Mouse (Mus musculus): Measurements from ENCODE around the gene Shtn1. TPM values are rescaled to one million over a fixed set of nuclear protein-coding genes. Genes with fewer than 3 reads are reported as not detected.
A peak's percentile ranks its signal among the peaks of the same experiment; 100 is the strongest.

Gene Shtn1
- 41.4 and 52.8 TPM in 2 replicates for polyA plus RNA-seq (2015; fragmentation: Nextera tagmentation; extraction: Ambion mirVana)

DNA sequence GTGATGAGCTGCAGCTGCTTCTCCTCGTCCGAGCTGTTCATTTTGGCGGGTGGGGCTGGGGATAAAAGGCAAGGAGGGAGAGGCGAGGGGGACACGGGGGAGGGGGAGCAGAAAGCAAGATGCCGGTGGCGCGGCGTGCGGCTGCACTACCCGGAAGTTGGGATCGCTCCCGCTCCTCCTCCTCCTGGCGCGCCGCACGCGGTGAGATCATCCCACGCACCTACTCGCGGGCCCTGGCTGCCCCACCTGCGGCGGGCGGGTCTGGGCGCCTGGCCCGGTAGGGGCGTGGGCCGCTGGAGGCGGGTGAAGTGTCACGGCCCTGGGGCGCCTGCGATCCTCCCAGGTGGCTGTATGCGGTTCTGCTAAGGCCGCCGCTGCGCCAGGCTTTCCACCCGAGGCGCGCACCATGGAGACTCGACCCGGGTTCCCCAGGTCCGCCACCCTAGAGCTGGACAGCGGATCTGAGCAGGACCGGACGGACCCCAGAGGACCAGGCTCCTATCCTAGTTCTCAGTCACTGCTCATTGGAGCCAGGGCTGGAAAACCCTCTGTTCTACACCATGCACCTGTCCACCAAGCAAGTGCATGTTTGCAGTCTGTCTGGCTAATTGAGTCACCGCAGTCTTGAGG, at the start of gene Shtn1:
Gene Shtn1, minus strand, starts transcription at position 629 of the 630 bp plus-strand sequence.
- WGBS, result under 1% methylated on average over 33 of the region's 46 CpGs
- H3K4me1 ChIP-seq (replicated peaks), result peaks cover 21% of the 10 kb centered on the region
- peak within 1 kb of the TSS; percentile 77 for H3K9ac ChIP-seq
- H3K36me3 ChIP-seq, result no peaks in the 10 kb centered on the region
- H3K27ac ChIP-seq (replicated peaks), result peak within 1 kb of the TSS; percentile 74
- H3K27me3 ChIP-seq, result peaks cover 14% of the 10 kb centered on the region; the same call in 1 of the 2 replicates
- H3K9me3 ChIP-seq, result no peaks in the 10 kb centered on the region
- H3K4me2 ChIP-seq, result peak within 1 kb of the TSS; percentile 73
- ATAC-seq (ENCODE audit: low FRiP score, low read depth), result peak; percentile 92
- peak within 1 kb of the TSS; percentile 52 for H3K4me3 ChIP-seq

DNA sequence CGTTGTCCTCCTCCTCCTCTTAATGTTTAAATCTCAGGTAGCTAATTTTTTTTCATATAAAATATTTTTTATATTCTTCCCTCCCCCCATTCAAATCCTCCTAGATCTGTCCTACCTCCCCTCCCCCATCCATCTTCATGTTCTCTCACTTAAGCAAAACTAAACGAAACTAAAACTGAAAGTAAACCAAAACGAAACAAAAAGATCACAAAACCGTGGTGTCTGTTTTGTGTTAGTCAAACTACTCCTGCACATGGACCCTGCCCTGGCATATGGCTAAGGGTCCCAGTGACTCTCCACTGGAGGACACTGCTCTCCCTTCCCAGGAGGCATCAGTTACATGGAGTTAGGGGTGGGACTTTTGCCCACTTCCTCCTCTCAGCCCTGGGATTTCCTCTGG, 38.3 kb upstream of the Shtn1 start:
- H3K27ac ChIP-seq (replicated peaks), result no peak overlapping the region
- H3K4me1 ChIP-seq (replicated peaks), result no peaks in the 10 kb centered on the region
- 81% methylated on average over 4 of the region's 4 CpGs for WGBS
- H3K4me3 ChIP-seq, result no peak overlapping the region
- no peak overlapping the region for H3K9ac ChIP-seq
- no peaks in the 10 kb centered on the region for H3K9me3 ChIP-seq
- H3K27me3 ChIP-seq, result no peaks in the 10 kb centered on the region
- no peak for ATAC-seq (ENCODE audit: low FRiP score, low read depth)
- H3K36me3 ChIP-seq, result no peaks in the 10 kb centered on the region
- no peak overlapping the region for H3K4me2 ChIP-seq

- Histone ChIP-seq H3K4me2 (no peak overlapping the region), H3K36me3 (no peaks in the 10 kb centered on the region), H3K9ac (no peak overlapping the region), H3K4me1 (replicated peaks) (no peaks in the 10 kb centered on the region), H3K9me3 (no peaks in the 10 kb centered on the region), H3K27me3 (no peaks in the 10 kb centered on the region), H3K27ac (replicated peaks) (no peak overlapping the region), H3K4me3 (no peak overlapping the region)
- WGBS, result 63% methylated on average over 1 of the region's 1 CpGs
- no peak for ATAC-seq (ENCODE audit: low FRiP score, low read depth)
Measured at GRCm38 (mm10) chr19:59109937-59110336, 34.0 kb upstream of the Shtn1 start.

GRCm38 (mm10) chr19:59098315-59098714, 22.4 kb upstream of the Shtn1 start:
- no peak for ATAC-seq (ENCODE audit: low FRiP score, low read depth)
- 73% methylated on average over 1 of the region's 1 CpGs for WGBS
- Histone ChIP-seq H3K27me3 (no peaks in the 10 kb centered on the region), H3K4me2 (no peak overlapping the region), H3K27ac (replicated peaks) (no peak overlapping the region), H3K9me3 (0 out of 2 replicates have a peak, but pooled peaks cover 3% of the 10 kb centered on the region), H3K36me3 (no peaks in the 10 kb centered on the region), H3K4me3 (no peak overlapping the region), H3K4me1 (replicated peaks) (no peaks in the 10 kb centered on the region), H3K9ac (no peak overlapping the region)

GRCm38 (mm10) chr19:59092295-59092694, 16.4 kb upstream of the Shtn1 start:
- no peaks in the 10 kb centered on the region for H3K27me3 ChIP-seq
- H3K36me3 ChIP-seq, result no peaks in the 10 kb centered on the region
- no peaks in the 10 kb centered on the region for H3K4me1 ChIP-seq (replicated peaks)
- H3K4me2 ChIP-seq, result no peak overlapping the region
- ATAC-seq (ENCODE audit: low FRiP score, low read depth), result no peak
- H3K9ac ChIP-seq, result no peak overlapping the region
- H3K9me3 ChIP-seq, result no peaks in the 10 kb centered on the region
- H3K27ac ChIP-seq (replicated peaks), result no peak overlapping the region
- H3K4me3 ChIP-seq, result no peak overlapping the region
- WGBS, result 94% methylated on average over 7 of the region's 7 CpGs

DNA sequence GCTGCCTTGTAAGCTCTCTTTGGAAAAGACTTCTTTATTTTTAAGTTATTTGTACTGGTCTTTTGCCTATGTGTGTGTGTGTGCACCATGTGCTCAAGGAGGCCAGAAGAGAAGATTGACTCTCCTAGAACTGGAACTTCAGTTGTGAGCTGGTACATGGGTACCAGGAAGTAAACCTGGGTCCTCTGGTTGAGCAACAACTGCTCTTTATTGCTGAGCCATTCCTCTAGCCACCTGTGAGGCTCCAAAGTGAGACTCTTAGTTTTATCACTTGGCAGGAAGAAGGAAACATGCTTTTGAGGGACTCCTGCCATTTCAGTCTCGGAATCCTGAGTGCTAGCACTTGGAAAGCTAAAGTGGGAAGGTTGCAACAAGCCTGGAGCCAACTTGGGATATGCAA, 14.4 kb upstream of the Shtn1 start:
- WGBS, result 80% methylated on average over 1 of the region's 1 CpGs
- H3K9me3 ChIP-seq, result no peaks in the 10 kb centered on the region
- no peak for ATAC-seq (ENCODE audit: low FRiP score, low read depth)
- no peaks in the 10 kb centered on the region for H3K36me3 ChIP-seq
- no peaks in the 10 kb centered on the region for H3K4me1 ChIP-seq (replicated peaks)
- H3K27me3 ChIP-seq, result no peaks in the 10 kb centered on the region
- no peak overlapping the region for H3K4me2 ChIP-seq
- H3K27ac ChIP-seq (replicated peaks), result no peak overlapping the region
- no peak overlapping the region for H3K9ac ChIP-seq
- H3K4me3 ChIP-seq, result no peak overlapping the region

DNA sequence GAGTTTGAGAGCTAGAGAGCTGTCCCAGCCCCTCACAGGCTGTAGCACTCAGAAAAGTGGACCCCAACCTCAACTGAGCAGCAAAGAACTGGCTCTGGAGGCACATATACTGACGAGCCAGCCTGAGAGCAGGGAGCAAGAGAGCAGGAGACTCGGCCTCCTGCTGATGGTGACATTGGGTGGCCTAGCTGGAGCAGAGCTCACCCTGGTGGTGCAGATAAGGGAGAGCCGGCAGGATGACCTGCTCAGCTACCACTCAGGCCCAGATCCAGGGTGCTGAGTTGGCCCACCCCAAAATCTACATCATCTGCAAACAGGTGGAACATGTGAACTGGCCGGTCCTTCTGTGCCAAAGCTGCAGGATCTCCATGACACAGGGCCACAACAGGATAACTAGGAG, 8.4 kb upstream of the Shtn1 start:
- Histone ChIP-seq H3K4me1 (replicated peaks) (no peaks in the 10 kb centered on the region), H3K9me3 (no peaks in the 10 kb centered on the region), H3K27ac (replicated peaks) (no peak overlapping the region), H3K4me3 (no peak overlapping the region), H3K4me2 (no peak overlapping the region), H3K27me3 (no peaks in the 10 kb centered on the region), H3K9ac (no peak overlapping the region), H3K36me3 (no peaks in the 10 kb centered on the region)
- WGBS, result 65% methylated on average over 4 of the region's 4 CpGs
- no peak for ATAC-seq (ENCODE audit: low FRiP score, low read depth)

DNA sequence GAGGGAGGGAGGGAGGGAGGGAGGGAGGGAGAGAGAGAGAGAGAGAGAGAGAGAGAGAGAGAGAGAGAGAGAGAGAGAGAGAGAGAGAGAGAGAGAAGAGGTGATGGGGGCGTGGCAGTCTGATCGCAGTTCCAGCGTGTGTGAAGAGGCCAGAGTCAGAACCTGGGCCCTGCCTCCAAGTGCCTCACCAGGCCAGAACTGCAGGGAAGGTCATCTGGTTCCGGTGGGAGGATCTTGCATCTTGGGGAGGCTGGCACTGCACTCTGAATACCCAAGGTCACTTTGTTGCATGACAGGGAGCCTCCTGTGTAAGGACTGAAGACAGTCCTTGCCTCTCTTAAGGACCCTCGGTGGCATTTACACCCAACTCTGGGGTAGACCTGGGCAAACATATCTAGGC, 231 bp upstream of the Shtn1 start:
- Histone ChIP-seq H3K27me3 (peaks cover 14% of the 10 kb centered on the region; the same call in 1 of the 2 replicates), H3K9ac (no peak overlapping the region), H3K4me1 (replicated peaks) (peaks cover 21% of the 10 kb centered on the region), H3K9me3 (no peaks in the 10 kb centered on the region), H3K27ac (replicated peaks) (no peak overlapping the region), H3K36me3 (no peaks in the 10 kb centered on the region), H3K4me2 (peak overlapping the region; percentile 73), H3K4me3 (peak overlapping the region; percentile 52)
- 15% methylated on average over 5 of the region's 5 CpGs for WGBS
- ATAC-seq (ENCODE audit: low FRiP score, low read depth), result peak; percentile 25; the same call in 1 of the 2 replicates

GRCm38 (mm10) chr19:59074841-59075471, 944 bp downstream of the Shtn1 start:
- Histone ChIP-seq H3K27me3 (peaks cover 14% of the 10 kb centered on the region; the same call in 1 of the 2 replicates), H3K9ac (peak overlapping the region; percentile 77), H3K9me3 (no peaks in the 10 kb centered on the region), H3K4me2 (peak overlapping the region; percentile 73), H3K36me3 (no peaks in the 10 kb centered on the region), H3K4me3 (peak overlapping the region; percentile 52), H3K4me1 (replicated peaks) (peaks cover 21% of the 10 kb centered on the region), H3K27ac (replicated peaks) (peak overlapping the region; percentile 74)
- peak; percentile 67 for ATAC-seq (ENCODE audit: low FRiP score, low read depth)
- WGBS, result 3% methylated on average over 46 of the region's 46 CpGs

- no peak for ATAC-seq (ENCODE audit: low FRiP score, low read depth)
- Histone ChIP-seq H3K9me3 (no peaks in the 10 kb centered on the region), H3K4me2 (peak overlapping the region; percentile 73), H3K27me3 (peaks cover 14% of the 10 kb centered on the region; the same call in 1 of the 2 replicates), H3K36me3 (no peaks in the 10 kb centered on the region), H3K9ac (peak overlapping the region; percentile 77; the same call in 1 of the 2 replicates), H3K4me1 (replicated peaks) (peaks cover 21% of the 10 kb centered on the region), H3K4me3 (peak overlapping the region; percentile 52), H3K27ac (replicated peaks) (no peak overlapping the region)
- 60% methylated on average over 3 of the region's 3 CpGs for WGBS
Measured at GRCm38 (mm10) chr19:59074381-59074780, 1.5 kb downstream of the Shtn1 start.

GRCm38 (mm10) chr19:59073006-59073405, 2.9 kb downstream of the Shtn1 start:
- no peak for ATAC-seq (ENCODE audit: low FRiP score, low read depth)
- no peaks in the 10 kb centered on the region for H3K36me3 ChIP-seq
- no peak overlapping the region for H3K4me3 ChIP-seq
- H3K4me2 ChIP-seq, result no peak overlapping the region
- H3K4me1 ChIP-seq (replicated peaks), result peaks cover 21% of the 10 kb centered on the region
- peaks cover 14% of the 10 kb centered on the region; the same call in 1 of the 2 replicates for H3K27me3 ChIP-seq
- H3K9ac ChIP-seq, result no peak overlapping the region
- H3K9me3 ChIP-seq, result no peaks in the 10 kb centered on the region
- no peak overlapping the region for H3K27ac ChIP-seq (replicated peaks)
- 58% methylated on average over 6 of the region's 6 CpGs for WGBS

DNA sequence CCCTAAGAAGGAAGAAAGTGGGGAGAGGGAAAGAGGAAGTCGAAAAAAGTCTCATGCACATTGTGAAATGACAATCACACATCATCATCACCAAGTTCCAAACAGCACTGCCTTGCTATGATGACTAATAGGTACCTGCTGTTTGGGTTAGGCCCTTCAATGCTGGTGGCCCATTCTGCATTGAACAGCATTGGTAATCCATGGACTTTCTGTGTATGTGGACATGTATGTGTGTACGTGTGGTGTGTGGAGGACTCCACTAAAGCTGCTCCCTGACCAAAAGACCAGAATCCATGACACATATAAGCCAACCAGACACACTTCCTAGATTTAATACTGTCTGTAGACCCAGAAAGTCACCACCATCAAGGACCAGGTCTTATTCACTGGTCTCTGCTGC, 3.9 kb downstream of the Shtn1 start:
- WGBS, result 94% methylated on average over 2 of the region's 2 CpGs
- Histone ChIP-seq H3K4me1 (replicated peaks) (peaks cover 21% of the 10 kb centered on the region), H3K4me2 (no peak overlapping the region), H3K27ac (replicated peaks) (no peak overlapping the region), H3K9me3 (no peaks in the 10 kb centered on the region), H3K9ac (no peak overlapping the region), H3K36me3 (no peaks in the 10 kb centered on the region), H3K27me3 (0 out of 2 replicates have a peak, but pooled peaks cover 5% of the 10 kb centered on the region), H3K4me3 (no peak overlapping the region)
- ATAC-seq (ENCODE audit: low FRiP score, low read depth), result no peak
